Mouse (Mus musculus): ENCODE measurements around the gene Foxr2.

Foxr2 gene

DNA sequence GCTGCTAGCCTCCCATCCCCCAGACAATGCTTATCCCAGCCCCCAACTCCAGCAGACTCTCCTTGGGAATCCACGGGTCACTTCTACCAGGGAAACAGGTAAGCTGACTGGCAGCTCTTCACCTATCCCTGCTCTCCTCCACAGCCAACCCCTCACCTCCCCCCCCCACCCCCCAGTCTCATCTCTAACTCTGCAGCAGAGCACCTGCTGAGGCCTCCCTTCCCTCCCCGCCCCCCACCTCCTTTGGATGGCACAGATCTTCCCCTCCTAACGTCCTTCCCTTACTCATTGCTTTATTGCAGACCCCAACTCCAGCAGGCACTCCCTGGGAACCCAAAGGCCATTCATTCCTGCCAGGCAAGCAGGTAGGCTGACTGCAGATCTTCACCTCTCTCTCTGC, at the start of gene Foxr2:
Gene Foxr2 (plus strand): TSS at position 301 of the 400 bp plus-strand sequence.
- DNase-seq = no peak

DNA sequence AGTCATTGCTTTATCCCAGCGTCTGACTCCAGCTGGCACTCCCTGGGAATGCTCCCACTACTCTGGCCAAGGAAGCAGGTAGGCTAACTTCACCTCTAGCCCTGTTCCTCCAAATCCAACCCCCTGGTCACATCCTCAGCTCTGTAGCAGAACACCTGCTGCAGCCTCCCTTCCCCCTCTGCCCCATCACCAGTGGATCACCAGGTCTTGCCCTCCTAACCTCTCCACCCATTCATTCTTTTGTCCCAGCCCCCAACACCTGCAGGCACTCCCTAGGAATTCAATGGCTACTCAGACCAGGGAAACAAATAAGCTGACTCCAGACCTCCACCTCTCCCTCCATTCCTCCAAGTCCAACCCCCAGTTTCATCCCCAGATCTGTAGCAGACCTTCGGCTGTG, 427 bp downstream of the Foxr2 start:
- no peak for DNase-seq

DNA sequence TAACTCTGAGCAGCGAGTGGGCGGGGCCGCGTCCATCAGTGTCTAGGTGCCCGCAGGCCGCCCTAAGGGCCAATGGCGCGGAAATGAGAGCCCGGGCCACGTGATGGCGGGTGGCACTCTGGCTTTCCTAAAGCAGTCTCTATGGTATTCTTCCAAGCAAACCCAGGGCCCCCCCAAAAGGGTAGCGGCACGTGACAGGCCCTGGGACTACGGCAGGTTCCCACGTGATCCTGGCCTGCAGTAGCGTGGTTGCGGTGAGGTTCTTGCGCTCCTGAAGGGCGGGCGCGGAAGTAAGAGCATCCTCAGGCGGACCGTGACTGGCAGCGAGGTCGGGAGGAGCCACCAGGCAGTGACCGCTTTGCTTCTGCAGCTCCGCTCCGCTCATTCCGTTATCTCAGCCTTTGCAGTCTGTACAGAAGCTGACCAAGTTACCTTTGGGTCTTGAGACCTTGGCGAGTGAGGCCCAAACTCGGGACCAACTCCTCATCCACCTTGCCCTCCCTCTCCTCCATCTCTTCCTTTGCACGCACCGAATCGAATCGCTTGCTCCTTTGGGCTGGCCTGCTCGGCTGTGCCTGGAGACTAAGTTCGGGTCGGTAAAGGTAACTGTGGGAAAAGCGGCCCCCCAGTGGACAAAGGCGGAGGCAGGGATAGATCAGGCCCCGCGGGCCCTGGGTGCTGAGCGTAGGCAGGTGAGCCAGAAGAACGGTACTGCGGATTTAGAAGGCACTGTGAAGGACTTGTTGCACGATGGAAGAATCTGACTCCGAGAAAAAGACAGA, 21.3 kb downstream of the Foxr2 start, which contains the start of gene Rragb:
Gene Rragb (plus strand): TSS at position 248 of the 782 bp plus-strand sequence.
- DNase-seq = peak; percentile 84

DNA sequence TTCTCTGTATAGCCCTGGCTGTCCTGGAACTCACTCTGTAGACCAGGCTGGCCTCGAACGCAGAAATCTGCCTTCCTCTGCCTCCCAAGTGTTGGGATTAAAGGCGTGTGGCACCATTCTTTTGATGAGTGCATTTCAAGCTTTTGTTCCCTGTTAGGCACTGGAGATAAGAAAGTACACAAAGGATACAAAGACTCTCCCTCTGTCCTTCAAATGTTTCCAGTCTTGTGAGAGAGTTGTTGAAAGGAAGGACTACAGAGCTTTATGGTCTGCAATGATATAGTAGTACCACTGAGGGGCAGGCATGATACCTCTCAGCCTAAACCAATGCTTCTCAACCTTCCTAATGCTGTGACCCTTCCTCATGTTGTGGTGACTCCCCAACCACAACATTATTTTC, 24.1 kb downstream of the Foxr2 start:
- no peak for DNase-seq

DNA sequence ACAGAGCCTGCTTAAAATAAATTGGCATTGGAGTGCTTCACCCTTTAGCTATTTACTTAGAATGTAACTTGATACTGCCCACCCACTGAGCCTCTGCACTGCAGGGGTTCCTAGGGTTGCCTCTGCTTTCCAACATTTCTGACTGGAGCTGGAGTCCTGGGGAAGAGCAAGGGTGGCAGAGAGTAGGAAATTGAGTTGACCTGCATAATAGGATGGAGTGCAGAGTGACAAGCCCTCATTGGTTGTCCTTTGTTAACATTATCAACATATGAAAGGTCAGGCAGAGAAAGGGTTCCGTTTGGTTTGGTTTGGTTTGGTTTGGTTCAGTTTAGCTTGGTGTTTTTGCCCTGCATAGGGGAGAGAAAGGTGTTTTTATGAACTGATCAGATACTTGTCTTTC, 33.2 kb downstream of the Foxr2 start:
- DNase-seq = no peak

DNA sequence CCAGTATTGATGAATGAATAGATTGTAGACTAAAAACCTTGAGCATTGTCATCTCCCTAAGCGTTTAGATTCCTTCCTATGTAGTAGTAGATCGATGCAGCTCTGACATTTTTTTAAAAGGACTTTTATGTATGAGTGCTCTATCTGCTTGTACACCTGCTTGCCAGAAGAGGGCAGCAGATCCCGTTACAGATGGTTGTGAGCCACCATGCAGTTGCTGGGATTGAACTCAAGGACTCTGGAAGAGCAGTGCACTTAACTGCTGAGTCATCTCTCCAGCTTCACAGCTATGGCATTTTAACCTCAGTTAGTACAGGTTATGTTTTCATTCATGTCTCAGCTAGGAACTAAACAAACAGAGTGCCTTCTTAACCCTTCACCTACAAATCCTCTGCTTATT, 36.7 kb downstream of the Foxr2 start:
- peak; percentile 5 for DNase-seq

- no peak for DNase-seq
Observed at GRCm38 (mm10) chrX:153174786-153175185, 56.2 kb downstream of the Foxr2 start.

GRCm38 (mm10) chrX:153182221-153182620, 63.6 kb downstream of the Foxr2 start:
- DNase-seq = no peak

All from cerebellum, adult 8-10 months (tissue).